Mouse (Mus musculus) MEL (cell line): ENCODE measurements around the gene Iqsec1. TPM values are rescaled to one million over a fixed set of nuclear protein-coding genes. Genes with fewer than 3 reads are reported as not detected.

Experiments used
- DNase-seq: peaks from one replicate; pipeline ENCODE4 v3.0.0; 2011; ENCODE audit warnings: low read depth, low spot score
- H3K27ac ChIP-seq: 2 replicates; pipeline ENCODE4 v1.5.1; 2012; ENCODE audit warnings: low read depth, mild to moderate bottlenecking, control low read depth, low read length, moderate library complexity; ENCODE audit not compliant: control insufficient read depth
- H3K27me3 ChIP-seq, 2 experiments: fragments of 150-350 bp in 1 of 2; sonication (generic) in 1 of 2; 2 replicates each; pipeline ENCODE4 v1.6.1; 2012; ENCODE audit warnings: low read length in 2 of 2, mild to moderate bottlenecking in 2 of 2, improper control_type of control experiment in 1 of 2, moderate library complexity in 1 of 2; ENCODE audit not compliant: insufficient read depth in 2 of 2, control insufficient read depth in 1 of 2
- H3K36me3 ChIP-seq, 2 experiments: 2 replicates each; pipeline ENCODE4 v1.6.1; 2012 to 2014; ENCODE audit warnings: low read length in 2 of 2, improper control_type of control experiment in 1 of 2, inconsistent platforms in 1 of 2, mild to moderate bottlenecking in 1 of 2; ENCODE audit not compliant: insufficient read depth in 2 of 2, control insufficient read depth in 1 of 2
- H3K4me1 ChIP-seq, 2 experiments: fragments of 150-350 bp in 1 of 2; sonication (generic) in 1 of 2; 2 replicates each; pipeline ENCODE4 v1.6.1; 2012; ENCODE audit warnings: low read length in 2 of 2, improper control_type of control experiment in 1 of 2, mild to moderate bottlenecking in 1 of 2; ENCODE audit not compliant: insufficient read depth in 2 of 2, control insufficient read depth in 1 of 2
- H3K4me3 ChIP-seq, 2 experiments: fragments of 150-350 bp in 1 of 2; sonication (generic) in 1 of 2; 2 replicates each; pipeline ENCODE4 v1.5.1; 2012; ENCODE audit warnings: low read depth in 2 of 2, low read length in 2 of 2, mild to moderate bottlenecking in 2 of 2, moderate library complexity in 2 of 2, control low read depth in 1 of 2, improper control_type of control experiment in 1 of 2; ENCODE audit not compliant: control insufficient read depth in 1 of 2, insufficient read depth in 1 of 2
- H3K79me2 ChIP-seq: 2 replicates; pipeline ENCODE4 v1.6.1; 2012; ENCODE audit warnings: mild to moderate bottlenecking, low read length, moderate library complexity; ENCODE audit not compliant: control insufficient read depth, poor library complexity, insufficient read depth
- H3K9ac ChIP-seq: 2 replicates; pipeline ENCODE4 v1.6.1; 2012; ENCODE audit warnings: low read depth, mild to moderate bottlenecking, control low read depth, low read length, moderate library complexity; ENCODE audit not compliant: control insufficient read depth, poor library complexity, severe bottlenecking
- H3K9me3 ChIP-seq: fragments of 150-350 bp; sonication (generic); replicated peaks from 2 replicates; pipeline ENCODE4 v1.6.1; 2012; ENCODE audit warnings: mild to moderate bottlenecking, low read length, improper control_type of control experiment, moderate library complexity; ENCODE audit not compliant: insufficient read depth
- CHD2 ChIP-seq: IDR thresholded peaks from 2 replicates; pipeline ENCODE4 v1.6.1; 2011; ENCODE audit warnings: low read length, improper control_type of control experiment
- ELF1 ChIP-seq: IDR thresholded peaks from 2 replicates; pipeline ENCODE4 v1.6.1; 2014; ENCODE audit warnings: low read depth, mild to moderate bottlenecking, inconsistent platforms, low read length, improper control_type of control experiment, moderate library complexity
- EP300 ChIP-seq, 2 experiments: IDR thresholded peaks; 2 replicates each; pipeline ENCODE4 v1.6.1; 2011; ENCODE audit warnings: improper control_type of control experiment in 2 of 2, low read length in 2 of 2, low read depth in 1 of 2, mild to moderate bottlenecking in 1 of 2
- ETS1 ChIP-seq: IDR thresholded peaks from 2 replicates; pipeline ENCODE4 v1.6.1; 2012; ENCODE audit warnings: low read depth, mild to moderate bottlenecking, inconsistent platforms, low read length, improper control_type of control experiment, moderate library complexity
- GABPA ChIP-seq: IDR thresholded peaks from 2 replicates; pipeline ENCODE4 v1.6.1; 2012; ENCODE audit warnings: low read depth, mild to moderate bottlenecking, inconsistent platforms, low read length, improper control_type of control experiment, moderate library complexity
- MAZ ChIP-seq: IDR thresholded peaks from 2 replicates; pipeline ENCODE4 v1.6.1; 2012; ENCODE audit warnings: low read depth, mild to moderate bottlenecking, inconsistent platforms, low read length, improper control_type of control experiment
- MXI1 ChIP-seq: IDR thresholded peaks from 2 replicates; pipeline ENCODE4 v1.6.1; 2011; ENCODE audit warnings: mild to moderate bottlenecking, low read depth, low read length, improper control_type of control experiment
- NELFE ChIP-seq: IDR thresholded peaks from 2 replicates; pipeline ENCODE4 v1.6.1; 2011; ENCODE audit warnings: low read depth, low read length, improper control_type of control experiment
- NRF1 ChIP-seq: IDR thresholded peaks from 2 replicates; pipeline ENCODE4 v1.6.1; 2014; ENCODE audit warnings: low read depth, mild to moderate bottlenecking, inconsistent platforms, low read length, improper control_type of control experiment, moderate library complexity; ENCODE audit not compliant: poor library complexity, insufficient read depth, severe bottlenecking
- POLR2A ChIP-seq, 2 experiments: IDR thresholded peaks; 2 replicates each; pipeline ENCODE4 v1.6.1; 2011 to 2012; ENCODE audit warnings: low read length in 2 of 2, mild to moderate bottlenecking in 2 of 2, control low read depth in 1 of 2, improper control_type of control experiment in 1 of 2, low read depth in 1 of 2, moderate library complexity in 1 of 2; ENCODE audit not compliant: control insufficient read depth in 1 of 2, insufficient read depth in 1 of 2, poor library complexity in 1 of 2
- POLR2AphosphoS5 ChIP-seq: IDR thresholded peaks from 2 replicates; pipeline ENCODE4 v1.6.1; 2012; ENCODE audit warnings: low read depth, borderline replicate concordance, mild to moderate bottlenecking, inconsistent platforms, low read length, moderate library complexity, mixed read lengths
- RAD21 ChIP-seq: IDR thresholded peaks from 2 replicates; pipeline ENCODE4 v1.6.1; 2011; ENCODE audit warnings: mild to moderate bottlenecking, low read depth, low read length, improper control_type of control experiment
- RCOR1 ChIP-seq: IDR thresholded peaks from 2 replicates; pipeline ENCODE4 v1.6.1; 2012; ENCODE audit warnings: low read depth, mild to moderate bottlenecking, inconsistent platforms, low read length, improper control_type of control experiment
- SMC3 ChIP-seq: IDR thresholded peaks from 2 replicates; pipeline ENCODE4 v1.6.1; 2011; ENCODE audit warnings: low read depth, low read length, improper control_type of control experiment
- USF1 ChIP-seq: IDR thresholded peaks from 2 replicates; pipeline ENCODE4 v1.6.1; 2014; ENCODE audit warnings: low read depth, mild to moderate bottlenecking, inconsistent platforms, low read length, improper control_type of control experiment, moderate library complexity
- USF2 ChIP-seq, 2 experiments: IDR thresholded peaks; 2 replicates each; pipeline ENCODE4 v1.6.1; 2011 to 2012; ENCODE audit warnings: improper control_type of control experiment in 2 of 2, low read length in 2 of 2, borderline replicate concordance in 1 of 2, inconsistent platforms in 1 of 2, low read depth in 1 of 2, mild to moderate bottlenecking in 1 of 2; ENCODE audit not compliant: insufficient read depth in 1 of 2
- ZMIZ1 ChIP-seq: IDR thresholded peaks from 2 replicates; pipeline ENCODE4 v1.6.1; 2012; ENCODE audit warnings: low read depth, mild to moderate bottlenecking, inconsistent platforms, low read length, improper control_type of control experiment, moderate library complexity
- polyA plus RNA-seq, 2 experiments: library from polyadenylated mRNA; stranded (reverse) in 1 of 2; unstranded in 1 of 2; fragments of >175 nt in 1 of 2; fragments of >200 nt in 1 of 2; gene quantifications; 2 replicates each; pipeline versions ENCODE4 v1.2.1 to v1.2.4; 2012; ENCODE audit warnings: low replicate concordance in 2 of 2, low read depth in 1 of 2; ENCODE audit not compliant: insufficient read length in 2 of 2, insufficient read depth in 1 of 2, missing spikeins in 1 of 2
- total RNA-seq: library from RNA; depleted of rRNA; stranded (reverse); fragments of 300-350 nt; gene quantifications from 2 replicates; pipeline ENCODE4 v1.2.3, GENCODE M21; 2012

Iqsec1 gene
- total and polyA plus RNA-seq, 3 experiments = 14.8 to 73.4 (median 30.8) TPM

DNA sequence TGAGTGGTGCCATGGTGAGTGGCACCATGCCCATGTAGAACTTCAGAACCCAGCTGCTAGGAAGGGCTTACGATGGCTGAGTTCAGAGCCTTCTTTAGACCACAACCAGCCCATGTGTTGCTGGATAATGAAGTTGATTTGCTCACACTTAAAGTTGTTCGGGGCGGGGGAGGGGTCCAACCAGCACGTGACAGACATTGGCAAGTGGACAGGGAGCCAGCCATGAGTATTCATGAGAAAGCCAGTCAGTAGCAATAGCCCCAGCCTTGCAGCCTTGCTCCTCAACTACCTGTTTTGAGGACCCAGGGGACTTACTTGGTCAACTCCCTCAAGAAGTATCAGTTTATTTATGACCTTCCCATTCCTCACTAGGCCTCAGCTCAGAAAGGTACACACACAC is 343.5 kb downstream of the Iqsec1 start:
- Histone ChIP-seq H3K9ac (no peak overlapping the region), H3K36me3 (peaks cover 0 to 3% of the 10 kb centered on the region in 2 experiments; a peak in 2 of 4 replicates), H3K4me3 (no peak overlapping the region), H3K27me3 (no peaks in the 10 kb centered on the region), H3K79me2 (no peaks in the 10 kb centered on the region), H3K4me1 (no peaks in the 10 kb centered on the region), H3K9me3 (no peaks in the 10 kb centered on the region), H3K27ac (no peak overlapping the region)
- no peak for TF ChIP-seq EP300 (IDR thresholded peaks at IDR 0.05; ENCODE audit: low read depth in 1 of 2, low read length in 2 of 2)
- TF ChIP-seq ZMIZ1 = no peak
- no peak for TF ChIP-seq USF2 (IDR thresholded peaks at IDR 0.05; ENCODE audit: borderline replicate concordance in 1 of 2, insufficient read depth in 1 of 2, low read depth in 1 of 2, low read length in 2 of 2)
- no peak for TF ChIP-seq MXI1
- no peak for TF ChIP-seq NRF1
- no peak for DNase-seq

DNA sequence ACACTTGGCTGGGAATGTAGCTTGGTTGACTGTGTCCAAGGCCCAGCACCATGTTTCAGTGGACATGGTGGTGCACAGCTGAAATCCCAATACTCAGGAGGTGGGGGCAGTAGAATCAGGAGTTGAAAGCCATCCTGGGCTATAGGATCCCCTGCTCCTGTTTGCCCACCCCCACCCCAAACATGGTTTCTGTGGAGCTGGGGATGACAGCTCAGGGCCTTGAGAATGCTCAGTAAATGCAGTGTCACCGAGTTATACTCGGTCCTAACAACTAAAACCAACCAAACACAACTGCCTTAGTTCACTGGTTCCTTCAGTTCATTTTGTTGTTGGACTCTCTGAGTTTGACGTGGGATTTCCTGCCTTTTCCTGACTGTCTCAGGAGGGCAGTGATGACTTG is 345.4 kb downstream of the Iqsec1 start:
- Histone ChIP-seq H3K9ac (no peak overlapping the region), H3K4me3 (no peak overlapping the region), H3K79me2 (no peaks in the 10 kb centered on the region), H3K9me3 (no peaks in the 10 kb centered on the region), H3K27me3 (no peaks in the 10 kb centered on the region), H3K27ac (no peak overlapping the region), H3K36me3 (peaks cover 0 to 12% of the 10 kb centered on the region in 2 experiments; a peak in 2 of 4 replicates), H3K4me1 (no peaks in the 10 kb centered on the region)
- DNase-seq = no peak
- TF ChIP-seq MAZ = no peak

GRCm38 (mm10) chr6:90635611-90636010 is 352.9 kb downstream of the Iqsec1 start:
- H3K4me1 ChIP-seq = no peaks in the 10 kb centered on the region
- DNase-seq = no peak
- no peak overlapping the region for H3K27ac ChIP-seq
- H3K27me3 ChIP-seq = no peaks in the 10 kb centered on the region
- TF ChIP-seq ETS1 (no peak), ZMIZ1 (no peak), USF1 (no peak), SMC3 (no peak), CHD2 (no peak), POLR2AphosphoS5 (no peak), POLR2A (IDR thresholded peaks at IDR 0.05; ENCODE audit: control insufficient read depth in 1 of 2, insufficient read depth in 1 of 2, low read depth in 1 of 2, low read length in 2 of 2, poor library complexity in 1 of 2) (no peak), NRF1 (no peak), USF2 (IDR thresholded peaks at IDR 0.05; ENCODE audit: borderline replicate concordance in 1 of 2, insufficient read depth in 1 of 2, low read depth in 1 of 2, low read length in 2 of 2) (no peak), NELFE (no peak), ELF1 (no peak), GABPA (no peak), RAD21 (no peak), RCOR1 (no peak)
- no peak overlapping the region for H3K4me3 ChIP-seq
- no peak overlapping the region for H3K9ac ChIP-seq
- H3K9me3 ChIP-seq = no peaks in the 10 kb centered on the region
- no peaks in the 10 kb centered on the region for H3K79me2 ChIP-seq
- H3K36me3 ChIP-seq = peaks cover 0 to 33% of the 10 kb centered on the region in 2 experiments; a peak in 2 of 4 replicates
